Mouse (Mus musculus) intestine, embryonic 16.5 days (tissue): ENCODE measurements around the gene Sec22a. TPM values are rescaled to one million over a fixed set of nuclear protein-coding genes. Genes with fewer than 3 reads are reported as not detected.

Source experiments
- ATAC-seq: fragments of 200-750 bp; cut with Nextera tagmentation; 2 replicates; pipeline ENCODE4 v1.8.0; 2017; ENCODE audit warnings: moderate TSS enrichment, moderate library complexity
- H3K27ac ChIP-seq: fragments of 300-500 bp; sonication (generic); 2 replicates; pipeline ENCODE4 v1.5.1; 2014; ENCODE audit warnings: mild to moderate bottlenecking, low read length
- H3K27me3 ChIP-seq: fragments of 300-500 bp; sonication (generic); replicated peaks from 2 replicates; pipeline ENCODE4 v1.6.1; 2014; ENCODE audit warnings: low read length, control low read depth, mixed read lengths; ENCODE audit not compliant: control insufficient read depth, insufficient read depth
- H3K36me3 ChIP-seq: fragments of 300-500 bp; sonication (generic); 2 replicates; pipeline ENCODE4 v1.6.1; 2014; ENCODE audit warnings: low read length, control low read depth; ENCODE audit not compliant: control insufficient read depth, insufficient read depth
- H3K4me1 ChIP-seq: fragments of 300-500 bp; sonication (generic); 2 replicates; pipeline ENCODE4 v1.6.1; 2014; ENCODE audit warnings: low read length, control low read depth, mixed read lengths; ENCODE audit not compliant: control insufficient read depth, insufficient read depth
- H3K4me2 ChIP-seq: fragments of 300-500 bp; sonication (generic); 2 replicates; pipeline ENCODE4 v1.6.1; 2014; ENCODE audit warnings: low read depth, low read length, control low read depth
- H3K4me3 ChIP-seq: fragments of 300-500 bp; sonication (generic); 2 replicates; pipeline ENCODE4 v1.5.1; 2014; ENCODE audit warnings: mild to moderate bottlenecking, low read length
- H3K9ac ChIP-seq: fragments of 300-500 bp; sonication (generic); 2 replicates; pipeline ENCODE4 v1.6.1; 2014; ENCODE audit warnings: low read depth, low read length
- H3K9me3 ChIP-seq: fragments of 300-500 bp; sonication (generic); 2 replicates; pipeline ENCODE4 v1.6.1; 2016; ENCODE audit warnings: low read length, control low read depth; ENCODE audit not compliant: control insufficient read depth
- WGBS: fragments of 180-500 bp; shearing (Covaris S2); extraction: QIAGEN DNeasy Blood & Tissue Kit; methylation state at CpG from one replicate; pipeline ENCODE4 v1.1.7; 2014; 5-methylcytosine and 5-hydroxymethylcytosine counted together
- polyA plus RNA-seq: library from polyadenylated mRNA; unstranded; fragments of >200 nt; fragmentation: Nextera tagmentation; extraction: Ambion mirVana; gene quantifications from 2 replicates; pipeline ENCODE4 v1.2.1, GENCODE M21; 2015

Gene Sec22a
- polyA plus RNA-seq = 51.0 and 52.2 TPM in 2 replicates

DNA sequence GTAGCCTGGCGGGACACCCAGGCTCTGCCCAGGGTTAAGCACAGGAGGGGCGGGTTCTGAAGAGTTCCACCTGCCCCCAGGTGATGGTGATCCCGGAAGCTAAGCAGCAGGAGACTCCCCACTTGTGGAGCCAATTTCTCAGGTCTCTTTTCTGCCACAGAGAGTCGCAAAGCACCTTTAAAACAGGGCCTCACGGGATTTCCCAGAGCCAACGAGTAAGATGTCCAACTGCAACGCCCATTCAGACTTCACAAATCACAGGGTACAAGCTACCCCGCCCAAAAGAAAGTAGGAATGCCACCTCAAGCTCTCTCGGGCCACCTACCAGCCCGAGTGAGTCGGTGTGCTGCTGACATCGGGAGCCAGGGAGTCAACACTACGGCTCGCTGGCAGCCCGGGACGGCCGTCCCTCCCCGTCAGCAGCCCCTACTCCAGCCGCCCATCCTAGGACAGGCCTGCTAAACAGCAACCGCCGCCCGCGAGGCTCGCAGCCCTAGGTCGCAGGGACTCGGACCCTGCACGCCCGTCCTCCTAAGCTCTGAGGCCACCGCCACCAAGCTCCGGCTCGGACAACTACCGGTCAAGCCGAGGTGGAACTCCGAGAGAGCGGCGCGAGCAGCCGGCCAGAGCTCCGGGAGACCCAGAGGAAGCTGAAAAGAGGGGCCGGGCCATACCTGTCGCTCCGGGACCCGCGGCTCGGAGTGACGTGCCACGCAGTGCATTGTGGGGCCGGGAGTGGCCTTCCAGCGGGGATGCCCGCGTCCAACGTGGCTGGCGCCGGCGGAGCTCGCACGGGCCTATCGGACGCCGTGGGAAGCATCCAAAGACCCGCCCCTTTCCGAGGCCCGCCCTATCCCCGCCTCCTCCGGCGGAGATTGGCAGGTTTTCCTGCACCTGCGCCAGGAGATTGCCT lies at the start of gene Sec22a:
Gene Sec22a, minus strand, starts transcription at position 769 of the 913 bp plus-strand sequence.
- Histone ChIP-seq H3K4me2 (peak within 1 kb of the TSS; percentile 64), H3K9me3 (no peaks in the 10 kb centered on the region), H3K27me3 (no peaks in the 10 kb centered on the region), H3K9ac (peak within 1 kb of the TSS; percentile 92), H3K4me1 (0 out of 2 replicates have a peak, but pooled peaks cover 3% of the 10 kb centered on the region), H3K4me3 (peak within 1 kb of the TSS; percentile 75), H3K36me3 (no peaks in the 10 kb centered on the region), H3K27ac (peak within 1 kb of the TSS; percentile 77)
- ATAC-seq = peak; percentile 100
- WGBS = under 1% methylated on average over 67 of the region's 67 CpGs

DNA sequence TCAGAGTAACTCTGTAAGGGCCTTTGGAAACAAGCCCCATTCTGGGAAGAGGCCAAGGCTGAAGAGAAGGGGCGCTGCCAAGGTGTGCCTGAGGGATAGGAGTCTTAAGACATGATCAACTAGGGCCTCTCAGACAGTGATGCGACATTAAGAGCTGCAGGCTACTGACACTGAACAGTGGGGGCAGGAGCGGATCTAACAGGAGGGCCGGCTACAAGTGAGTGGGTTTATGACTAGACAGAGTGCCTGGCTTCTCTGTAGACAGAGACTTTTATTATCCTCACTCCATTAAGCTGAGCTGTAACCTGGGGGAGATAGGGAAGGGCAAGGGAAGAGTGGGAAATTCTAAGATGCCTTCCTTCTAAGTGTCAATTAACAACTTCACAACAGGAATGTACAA lies 43.0 kb upstream of the Sec22a start:
- Histone ChIP-seq H3K27me3 (no peaks in the 10 kb centered on the region), H3K9me3 (no peaks in the 10 kb centered on the region), H3K27ac (no peak overlapping the region), H3K4me1 (no peaks in the 10 kb centered on the region), H3K4me3 (no peak overlapping the region), H3K9ac (no peak overlapping the region), H3K4me2 (no peak overlapping the region), H3K36me3 (no peaks in the 10 kb centered on the region; the same call in 1 of the 2 replicates)
- 58% methylated on average over 4 of the region's 4 CpGs for WGBS
- ATAC-seq = no peak

DNA sequence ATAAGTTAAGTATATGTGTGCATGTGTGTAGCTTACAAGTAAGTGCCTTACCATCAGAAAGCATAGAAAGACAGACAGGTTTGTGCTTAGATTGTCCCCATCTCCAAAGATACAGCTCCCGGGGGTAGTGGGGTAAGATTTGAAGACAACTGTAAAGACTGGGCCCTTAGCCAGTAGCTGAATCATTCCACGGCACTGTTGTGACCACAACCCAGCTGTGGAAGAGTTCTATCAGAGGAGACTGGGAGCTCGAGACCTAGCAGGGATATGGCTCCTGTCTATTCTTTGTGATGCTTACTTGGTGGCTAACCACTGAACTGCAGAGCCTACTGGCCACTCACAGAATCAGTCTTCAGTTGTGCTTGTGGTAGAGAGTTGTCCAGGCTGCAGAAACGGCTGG lies 42.4 kb upstream of the Sec22a start:
- no peaks in the 10 kb centered on the region; the same call in 1 of the 2 replicates for H3K36me3 ChIP-seq
- no peak overlapping the region for H3K4me2 ChIP-seq
- no peaks in the 10 kb centered on the region for H3K9me3 ChIP-seq
- H3K9ac ChIP-seq = no peak overlapping the region
- H3K27me3 ChIP-seq = no peaks in the 10 kb centered on the region
- no peak for ATAC-seq
- no peaks in the 10 kb centered on the region for H3K4me1 ChIP-seq
- no peak overlapping the region for H3K4me3 ChIP-seq
- no peak overlapping the region for H3K27ac ChIP-seq
- 75% methylated on average over 4 of the region's 4 CpGs for WGBS

DNA sequence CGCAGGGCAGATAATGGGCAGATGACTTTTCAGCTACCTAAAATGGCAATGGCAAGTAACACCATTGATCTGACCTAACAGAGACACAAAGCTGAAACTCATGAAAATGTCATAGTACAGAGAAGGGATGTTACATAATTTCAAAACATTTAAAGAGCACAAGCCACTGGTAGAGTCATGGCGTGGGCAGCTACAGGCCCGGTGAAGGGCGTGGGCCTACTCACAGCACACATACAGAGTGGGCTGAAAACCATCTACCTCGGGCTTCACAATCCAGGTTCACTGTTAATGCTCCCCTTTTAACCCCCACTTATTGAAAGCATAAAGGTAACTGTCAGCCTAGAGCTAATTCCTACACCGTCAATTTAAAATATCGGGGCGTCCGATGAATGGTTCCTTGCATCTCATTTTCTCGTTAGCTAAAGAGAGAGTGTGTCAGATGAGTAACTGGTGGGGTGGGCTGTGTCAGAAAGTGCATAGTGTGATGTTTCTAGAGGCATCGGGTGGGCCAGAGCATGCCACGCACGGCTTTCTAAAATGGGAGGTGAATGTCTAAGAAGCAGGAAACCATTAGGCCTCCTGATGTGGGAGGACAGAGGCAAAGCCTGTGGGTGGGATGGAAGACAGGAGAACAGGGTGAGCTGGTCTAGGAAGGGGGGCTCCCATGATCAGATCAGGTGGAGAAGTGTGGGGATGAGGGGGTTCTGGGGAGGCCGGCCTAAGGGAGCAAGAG lies 41.8 kb upstream of the Sec22a start:
- no peak for ATAC-seq
- H3K27me3 ChIP-seq = no peaks in the 10 kb centered on the region
- no peaks in the 10 kb centered on the region for H3K9me3 ChIP-seq
- WGBS = 94% methylated on average over 14 of the region's 14 CpGs
- H3K27ac ChIP-seq = no peak overlapping the region
- no peak overlapping the region for H3K4me2 ChIP-seq
- no peaks in the 10 kb centered on the region for H3K36me3 ChIP-seq
- H3K4me1 ChIP-seq = no peaks in the 10 kb centered on the region
- no peak overlapping the region for H3K9ac ChIP-seq
- H3K4me3 ChIP-seq = no peak overlapping the region

DNA sequence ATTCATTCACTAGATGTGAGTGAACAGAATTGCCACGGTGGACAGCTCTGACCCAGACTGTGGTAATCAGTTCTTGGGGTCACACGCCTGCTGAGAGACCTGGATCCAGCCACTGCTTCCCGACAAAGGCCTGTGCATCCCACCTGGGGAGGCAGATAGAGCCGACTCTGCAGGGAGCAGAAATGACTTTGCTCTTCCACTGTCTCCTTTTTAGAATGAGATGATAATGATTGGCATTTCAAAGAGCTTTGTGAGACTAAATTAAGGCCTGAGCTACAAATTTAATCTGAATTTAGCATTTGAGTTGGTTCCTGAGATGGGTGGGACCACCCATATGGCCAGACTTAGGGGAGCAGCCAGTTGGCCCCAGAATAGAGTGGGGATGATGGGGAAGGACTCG lies 41.1 kb upstream of the Sec22a start:
- Histone ChIP-seq H3K27ac (no peak overlapping the region), H3K9ac (no peak overlapping the region), H3K27me3 (no peaks in the 10 kb centered on the region), H3K9me3 (no peaks in the 10 kb centered on the region), H3K4me1 (no peaks in the 10 kb centered on the region), H3K4me3 (no peak overlapping the region), H3K4me2 (no peak overlapping the region), H3K36me3 (no peaks in the 10 kb centered on the region)
- WGBS = 72% methylated on average over 5 of the region's 5 CpGs
- no peak for ATAC-seq

DNA sequence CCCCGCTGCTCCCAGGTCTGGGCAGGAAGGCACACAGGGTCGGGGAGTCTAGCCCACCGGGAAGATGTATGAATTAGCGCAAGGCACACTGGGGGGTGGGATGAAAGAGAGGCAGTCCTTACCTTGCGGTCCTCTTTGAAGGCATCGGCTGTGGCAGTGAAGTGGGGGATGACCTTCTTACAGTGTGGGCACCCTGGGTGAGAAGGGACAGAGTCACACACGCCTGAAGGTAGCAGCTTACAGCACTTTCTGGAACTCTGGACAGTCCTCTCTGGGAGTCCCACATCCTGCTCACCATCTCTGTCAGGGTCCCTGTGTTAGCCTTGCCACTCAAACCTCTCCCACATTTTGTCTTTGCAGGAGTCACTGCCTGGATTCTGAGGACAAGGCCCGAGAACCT lies 40.2 kb upstream of the Sec22a start:
- H3K9me3 ChIP-seq = no peaks in the 10 kb centered on the region
- H3K9ac ChIP-seq = no peak overlapping the region
- H3K36me3 ChIP-seq = no peaks in the 10 kb centered on the region
- no peak overlapping the region for H3K4me2 ChIP-seq
- WGBS = 92% methylated on average over 8 of the region's 8 CpGs
- no peak overlapping the region for H3K4me3 ChIP-seq
- H3K27ac ChIP-seq = no peak overlapping the region
- ATAC-seq = no peak
- H3K4me1 ChIP-seq = no peaks in the 10 kb centered on the region
- no peaks in the 10 kb centered on the region for H3K27me3 ChIP-seq

DNA sequence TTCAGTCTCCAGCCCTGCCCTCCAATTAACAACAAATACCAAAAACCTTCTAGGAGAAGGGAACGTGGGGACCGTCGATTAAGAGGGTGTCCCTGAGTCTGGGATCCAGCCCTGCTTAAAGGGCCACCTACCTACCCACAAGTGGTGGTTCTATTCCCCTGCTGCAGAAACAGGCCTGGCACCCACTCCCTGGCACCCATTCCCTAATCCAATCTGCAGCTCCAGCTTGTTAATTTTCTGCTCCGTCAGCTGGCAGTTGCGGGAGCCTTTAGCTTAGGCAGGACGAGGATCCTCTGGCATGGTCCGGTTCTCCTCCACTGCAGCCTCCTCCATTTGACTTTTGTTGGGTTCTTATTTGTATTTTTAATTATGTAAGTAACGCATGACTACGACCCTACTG lies 39.6 kb upstream of the Sec22a start:
- Histone ChIP-seq H3K27ac (no peak overlapping the region), H3K4me2 (no peak overlapping the region), H3K9me3 (no peaks in the 10 kb centered on the region), H3K36me3 (no peaks in the 10 kb centered on the region), H3K27me3 (no peaks in the 10 kb centered on the region), H3K4me1 (no peaks in the 10 kb centered on the region), H3K4me3 (no peak overlapping the region), H3K9ac (no peak overlapping the region)
- 93% methylated on average over 9 of the region's 9 CpGs for WGBS
- ATAC-seq = no peak

DNA sequence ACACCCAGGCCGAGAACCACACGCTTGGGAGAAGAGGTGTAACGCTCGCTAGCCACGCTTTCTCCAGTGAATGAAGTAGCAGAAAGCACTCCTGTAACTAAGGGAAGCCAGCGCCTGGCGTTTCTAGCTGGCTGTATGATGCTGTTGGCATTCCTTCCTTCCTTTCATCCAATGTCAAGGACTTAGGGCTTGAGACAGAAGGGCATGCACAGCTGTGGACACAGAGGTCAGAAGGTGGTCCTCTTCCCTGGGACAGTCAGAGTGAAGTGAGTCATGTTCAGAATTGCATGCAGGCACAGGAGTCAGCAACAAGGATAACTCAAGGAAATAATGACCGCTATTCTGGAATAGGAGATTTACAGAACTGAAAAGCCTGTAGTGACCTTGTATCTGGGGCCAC lies 29.1 kb upstream of the Sec22a start:
- no peak overlapping the region for H3K4me3 ChIP-seq
- no peaks in the 10 kb centered on the region for H3K27me3 ChIP-seq
- 86% methylated on average over 8 of the region's 8 CpGs for WGBS
- H3K4me2 ChIP-seq = no peak overlapping the region
- no peaks in the 10 kb centered on the region for H3K36me3 ChIP-seq
- no peak overlapping the region for H3K27ac ChIP-seq
- peak; percentile 36; the same call in 1 of the 2 replicates for ATAC-seq
- H3K9ac ChIP-seq = no peak overlapping the region
- H3K4me1 ChIP-seq = no peaks in the 10 kb centered on the region
- H3K9me3 ChIP-seq = no peaks in the 10 kb centered on the region

DNA sequence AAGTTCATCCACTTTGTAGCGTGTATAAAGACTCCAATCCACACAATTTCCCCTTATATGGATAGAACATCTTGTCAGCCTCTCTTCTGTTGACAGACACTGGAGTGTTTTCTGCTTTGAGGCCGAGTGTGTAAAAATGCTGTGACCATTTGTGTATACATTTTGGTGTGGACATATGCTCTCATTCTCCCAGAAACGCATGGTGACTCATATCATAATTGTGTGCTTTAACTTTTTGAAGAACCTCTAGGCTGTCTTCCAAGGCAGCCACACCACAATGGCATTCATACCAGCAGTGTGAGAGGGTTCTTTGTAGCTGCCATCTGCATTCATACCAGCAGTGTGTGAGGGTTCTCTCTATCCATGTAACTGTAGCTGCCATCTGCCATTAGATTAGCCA lies 21.9 kb upstream of the Sec22a start:
- Histone ChIP-seq H3K4me2 (no peak overlapping the region), H3K36me3 (no peaks in the 10 kb centered on the region), H3K9me3 (no peaks in the 10 kb centered on the region), H3K4me1 (no peaks in the 10 kb centered on the region), H3K27me3 (no peaks in the 10 kb centered on the region), H3K9ac (no peak overlapping the region), H3K4me3 (no peak overlapping the region), H3K27ac (no peak overlapping the region)
- no peak for ATAC-seq
- WGBS = 71% methylated on average over 3 of the region's 3 CpGs
